Mouse (Mus musculus): Measurements from ENCODE around the gene Tcf20. TPM values are rescaled to one million over a fixed set of nuclear protein-coding genes. Genes with fewer than 3 reads are reported as not detected.

Gene Tcf20
- polyA plus RNA-seq, 1 experiment from 2014 or later, result 4.2 TPM

Small RNAs within 50 kb of the gene (microRNA-seq; reads per million reads assigned to microRNA genes)
- gene Gm27618, result not detected
- 11.8 reads per million, percentile 26 among the genes with 10 or more reads in this experiment for gene Mir3080

Other genes starting within 250 kb of the Tcf20 start
- not detected in 2 replicates for gene Cyp2d40, start 223.7 kb downstream of the Tcf20 start, polyA plus RNA-seq (2015; fragmentation: Nextera tagmentation; extraction: Ambion mirVana)
- 0.08 and 0.27 TPM in 2 replicates for gene Cyp2d26, start 193.6 kb downstream of the Tcf20 start, polyA plus RNA-seq (2015; fragmentation: Nextera tagmentation; extraction: Ambion mirVana)
- 1.8 and 3.9 TPM in 2 replicates for gene Nfam1, start 45.4 kb upstream of the Tcf20 start, polyA plus RNA-seq (2015; fragmentation: Nextera tagmentation; extraction: Ambion mirVana)
- gene Serhl, start 101.6 kb upstream of the Tcf20 start, polyA plus RNA-seq (2015; fragmentation: Nextera tagmentation; extraction: Ambion mirVana), result 61.5 and 66.3 TPM in 2 replicates
- 35.0 and 42.6 TPM in 2 replicates for gene Rrp7a, start 134.9 kb upstream of the Tcf20 start, polyA plus RNA-seq (2015; fragmentation: Nextera tagmentation; extraction: Ambion mirVana)
- gene Poldip3, start 161.5 kb upstream of the Tcf20 start, polyA plus RNA-seq (2015; fragmentation: Nextera tagmentation; extraction: Ambion mirVana), result 59.0 and 83.2 TPM in 2 replicates
- 114 and 155 TPM in 2 replicates for gene Cyb5r3, start 184.7 kb upstream of the Tcf20 start, polyA plus RNA-seq (2015; fragmentation: Nextera tagmentation; extraction: Ambion mirVana)

Measured in heart, embryonic 15.5 days (tissue).